Mouse (Mus musculus): ENCODE measurements around the gene Pld1.

DNA sequence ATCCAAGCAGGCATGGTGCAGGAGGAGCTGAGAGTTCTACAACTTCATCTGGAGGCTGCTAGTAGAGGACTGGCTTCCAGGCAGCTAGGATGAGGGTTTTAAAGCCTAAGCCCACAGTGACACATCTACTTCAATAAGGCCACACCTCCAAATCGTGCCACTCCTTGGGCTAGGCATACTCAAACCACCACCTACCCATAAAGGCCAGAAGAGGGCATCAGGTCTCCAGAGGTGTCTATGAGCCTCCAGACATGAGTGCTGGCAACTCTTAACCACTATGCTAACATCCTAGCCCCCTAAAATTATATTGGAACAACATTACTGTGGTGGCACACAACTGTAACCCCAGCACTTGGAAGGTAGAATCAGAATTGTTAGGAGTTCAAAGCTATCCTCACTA, 226.2 kb downstream of the Pld1 start:
- TF ChIP-seq POLR2A (IDR thresholded peaks at IDR 0.05; ENCODE audit: low read depth, low read length) (no peak), CTCF (IDR thresholded peaks at IDR 0.05; ENCODE audit: extremely low read depth, insufficient read length, insufficient replicate concordance, low read depth, low read length) (peak; percentile 40; the same call in 1 of the 2 replicates)

Measured in small intestine, adult 2 months (tissue).